Mouse (Mus musculus): ENCODE data around the gene Trip12. TPM values are rescaled to one million over a fixed set of nuclear protein-coding genes. Genes with fewer than 3 reads are reported as not detected.

Gene Trip12
- polyA plus RNA-seq, 1 experiment from 2014 or later = 55.5 TPM

- WGBS = 61% methylated on average over 4 of the region's 4 CpGs
- ATAC-seq (replicated peaks) = no peak
- H3K9ac ChIP-seq (replicated peaks) = no peak overlapping the region
These were observed 162.4 kb downstream of the Trip12 start for GRCm38 (mm10) chr1:84677910-84678309.

More at GRCm38 (mm10) chr1:84677910-84678309, 162.4 kb downstream of the Trip12 start:
- no peaks in the 10 kb centered on the region for H3K4me1 ChIP-seq
- no peaks in the 10 kb centered on the region for H3K9me3 ChIP-seq
- H3K36me3 ChIP-seq = no peaks in the 10 kb centered on the region
- no peak overlapping the region for H3K4me2 ChIP-seq (replicated peaks)
- no peak overlapping the region for H3K27ac ChIP-seq (replicated peaks)
- no peaks in the 10 kb centered on the region for H3K27me3 ChIP-seq
- no peak overlapping the region for H3K4me3 ChIP-seq

Small RNAs within 50 kb of the gene (microRNA-seq; reads per million reads assigned to microRNA genes)
- gene Mir5126 = 0.66 reads per million

Other genes with a start within 250 kb of the Trip12 start
- 170 and 178 TPM in 2 replicates for gene Dner, start 144.3 kb downstream of the Trip12 start, polyA plus RNA-seq (2015; fragmentation: Nextera tagmentation; extraction: Ambion mirVana)
- 4.4 and 6.5 TPM in 2 replicates for gene Fbxo36, start 675 bp downstream of the Trip12 start, polyA plus RNA-seq (2015; fragmentation: Nextera tagmentation; extraction: Ambion mirVana)
- gene Slc16a14, start 94.6 kb upstream of the Trip12 start, polyA plus RNA-seq (2015; fragmentation: Nextera tagmentation; extraction: Ambion mirVana) = 9.0 and 9.2 TPM in 2 replicates